Mouse (Mus musculus) MEL (cell line): ENCODE data around the gene Mypn.

Experiments used
- BHLHE40 ChIP-seq: IDR thresholded peaks from 2 replicates; pipeline ENCODE4 v1.6.1; 2012; ENCODE audit warnings: low read depth, mild to moderate bottlenecking, inconsistent platforms, low read length, improper control_type of control experiment, borderline replicate concordance
- CTCF ChIP-seq, 3 experiments: IDR thresholded peaks in 2 of 3; conservative IDR thresholded peaks in 1 of 3; 2 replicates each; pipeline ENCODE4 v1.5.1; 2011 to 2012; ENCODE audit warnings: low read length in 3 of 3, low read depth in 2 of 3, mild to moderate bottlenecking in 2 of 3, improper control_type of control experiment in 1 of 3, inconsistent platforms in 1 of 3, mixed read lengths in 1 of 3, moderate library complexity in 1 of 3; ENCODE audit not compliant: control insufficient read depth in 1 of 3, insufficient read depth in 1 of 3, poor library complexity in 1 of 3, severe bottlenecking in 1 of 3
- EP300 ChIP-seq, 2 experiments: IDR thresholded peaks; 2 replicates each; pipeline ENCODE4 v1.6.1; 2011; ENCODE audit warnings: improper control_type of control experiment in 2 of 2, low read length in 2 of 2, low read depth in 1 of 2, mild to moderate bottlenecking in 1 of 2
- ETS1 ChIP-seq: IDR thresholded peaks from 2 replicates; pipeline ENCODE4 v1.6.1; 2012; ENCODE audit warnings: low read depth, mild to moderate bottlenecking, inconsistent platforms, low read length, improper control_type of control experiment, moderate library complexity
- MAX ChIP-seq: IDR thresholded peaks from 2 replicates; pipeline ENCODE4 v1.6.1; 2011; ENCODE audit warnings: low read length, improper control_type of control experiment
- MYC ChIP-seq: IDR thresholded peaks from 2 replicates; pipeline ENCODE4 v1.6.1; 2011; ENCODE audit warnings: low read depth, mild to moderate bottlenecking, low read length, improper control_type of control experiment, moderate library complexity
- POLR2A ChIP-seq, 2 experiments: IDR thresholded peaks; 2 replicates each; pipeline ENCODE4 v1.6.1; 2011 to 2012; ENCODE audit warnings: low read length in 2 of 2, mild to moderate bottlenecking in 2 of 2, control low read depth in 1 of 2, improper control_type of control experiment in 1 of 2, low read depth in 1 of 2, moderate library complexity in 1 of 2; ENCODE audit not compliant: control insufficient read depth in 1 of 2, insufficient read depth in 1 of 2, poor library complexity in 1 of 2
- SIN3A ChIP-seq: IDR thresholded peaks from 2 replicates; pipeline ENCODE4 v1.6.1; 2012; ENCODE audit warnings: low read length, improper control_type of control experiment, inconsistent platforms
- TAL1 ChIP-seq: IDR thresholded peaks from 2 replicates; pipeline ENCODE4 v1.6.1; 2012; ENCODE audit warnings: mild to moderate bottlenecking, inconsistent platforms, low read length, moderate library complexity, mixed read lengths
- USF1 ChIP-seq: IDR thresholded peaks from 2 replicates; pipeline ENCODE4 v1.6.1; 2014; ENCODE audit warnings: low read depth, mild to moderate bottlenecking, inconsistent platforms, low read length, improper control_type of control experiment, moderate library complexity

- TF ChIP-seq BHLHE40 (no peak), MAX (no peak), EP300 (IDR thresholded peaks at IDR 0.05; ENCODE audit: low read depth in 1 of 2, low read length in 2 of 2) (no peak), TAL1 (no peak), CTCF (IDR thresholded peaks at IDR 0.05 in 2 of 3, conservative IDR thresholded peaks at IDR 0.05 in 1 of 3; ENCODE audit: control insufficient read depth in 1 of 3, insufficient read depth in 1 of 3, low read depth in 2 of 3, low read length in 3 of 3, poor library complexity in 1 of 3, severe bottlenecking in 1 of 3) (no peak), USF1 (no peak), POLR2A (IDR thresholded peaks at IDR 0.05; ENCODE audit: control insufficient read depth in 1 of 2, insufficient read depth in 1 of 2, low read depth in 1 of 2, low read length in 2 of 2, poor library complexity in 1 of 2) (no peak), MYC (no peak), ETS1 (no peak), SIN3A (no peak)
Observed at GRCm38 (mm10) chr10:63237206-63237605, 33.5 kb upstream of the Mypn start.
